Mouse (Mus musculus): ENCODE results near the gene Pfdn6. TPM values are rescaled to one million over a fixed set of nuclear protein-coding genes. Genes with fewer than 3 reads are reported as not detected.
A peak's percentile ranks its signal among the peaks of the same experiment; 100 is the strongest.

Gene Pfdn6
- polyA plus RNA-seq, 1 experiment from 2014 or later, result 225 TPM

GRCm38 (mm10) chr17:33932448-33932847, 7.7 kb downstream of the Pfdn6 start:
- no peak for DNase-seq (ENCODE audit: low spot score)

- DNase-seq (ENCODE audit: low spot score), result no peak
Measured at GRCm38 (mm10) chr17:33931947-33932346, 8.2 kb downstream of the Pfdn6 start.

- DNase-seq (ENCODE audit: low spot score), result no peak
Measured at GRCm38 (mm10) chr17:33931159-33931866, 8.8 kb downstream of the Pfdn6 start.

GRCm38 (mm10) chr17:33930280-33931158, 9.6 kb downstream of the Pfdn6 start:
- DNase-seq (ENCODE audit: low spot score), result peak; percentile 54

GRCm38 (mm10) chr17:33929371-33930279, 10.5 kb downstream of the Pfdn6 start, which contains the start of gene Rgl2:
Gene Rgl2 (plus strand): TSS chr17:33929543.
- DNase-seq (ENCODE audit: low spot score), result peak; percentile 96

GRCm38 (mm10) chr17:33928251-33928947, 11.7 kb downstream of the Pfdn6 start:
- DNase-seq (ENCODE audit: low spot score), result no peak

GRCm38 (mm10) chr17:33926207-33926932, 13.8 kb downstream of the Pfdn6 start:
- peak; percentile 20 for DNase-seq (ENCODE audit: low spot score)

- DNase-seq (ENCODE audit: low spot score), result no peak
Measured at GRCm38 (mm10) chr17:33925406-33926116, 14.6 kb downstream of the Pfdn6 start.

GRCm38 (mm10) chr17:33924577-33925283, 15.4 kb downstream of the Pfdn6 start:
- peak; percentile 41 for DNase-seq (ENCODE audit: low spot score)

GRCm38 (mm10) chr17:33921361-33921760, 18.8 kb downstream of the Pfdn6 start:
- no peak for DNase-seq (ENCODE audit: low spot score)

- DNase-seq (ENCODE audit: low spot score), result peak; percentile 87
Measured at GRCm38 (mm10) chr17:33920282-33921097, 19.7 kb downstream of the Pfdn6 start.

GRCm38 (mm10) chr17:33919351-33920281, 20.5 kb downstream of the Pfdn6 start:
- DNase-seq (ENCODE audit: low spot score), result peak; percentile 65

GRCm38 (mm10) chr17:33918293-33919203, 21.6 kb downstream of the Pfdn6 start:
- DNase-seq (ENCODE audit: low spot score), result no peak

- no peak for DNase-seq (ENCODE audit: low spot score)
Measured at GRCm38 (mm10) chr17:33917656-33918292, 22.4 kb downstream of the Pfdn6 start.
